Mouse (Mus musculus) midbrain, embryonic 12.5 days (tissue): ENCODE measurements at regions not wholly inside any gene's neighbourhood (a gene's known extent, or its start where the extent isn't known, plus 50 kb on each side); places are given as distances from the start of the nearest gene placed in this dataset.

Source experiments
- ATAC-seq: fragments of 200-750 bp; cut with Nextera tagmentation; 2 replicates; pipeline ENCODE4 v1.8.0; 2017; ENCODE audit warnings: low read depth, moderate TSS enrichment, moderate library complexity; ENCODE audit not compliant: low FRiP score
- H3K27ac ChIP-seq: fragments of 300-500 bp; sonication (generic); replicated peaks from 2 replicates; pipeline ENCODE4 v1.5.1; 2016; ENCODE audit warnings: mild to moderate bottlenecking
- H3K27me3 ChIP-seq: fragments of 300-500 bp; sonication (generic); 2 replicates; pipeline ENCODE4 v1.6.1; 2016; ENCODE audit warnings: mild to moderate bottlenecking
- H3K36me3 ChIP-seq: fragments of 300-500 bp; sonication (generic); 2 replicates; pipeline ENCODE4 v1.6.1; 2016
- H3K4me1 ChIP-seq: fragments of 300-500 bp; sonication (generic); 2 replicates; pipeline ENCODE4 v1.6.1; 2016
- H3K4me2 ChIP-seq: fragments of 300-500 bp; sonication (generic); replicated peaks from 2 replicates; pipeline ENCODE4 v1.6.1; 2016; ENCODE audit warnings: mild to moderate bottlenecking, moderate library complexity
- H3K4me3 ChIP-seq: fragments of 300-500 bp; sonication (generic); 2 replicates; pipeline ENCODE4 v1.5.1; 2016; ENCODE audit warnings: mild to moderate bottlenecking
- H3K9ac ChIP-seq: fragments of 300-500 bp; sonication (generic); replicated peaks from 2 replicates; pipeline ENCODE4 v1.6.1; 2016; ENCODE audit warnings: mild to moderate bottlenecking, moderate library complexity
- H3K9me3 ChIP-seq: fragments of 300-500 bp; sonication (generic); 2 replicates; pipeline ENCODE4 v1.6.1; 2016; ENCODE audit warnings: mild to moderate bottlenecking
- WGBS: fragments of 180-500 bp; shearing (Covaris S2); methylation state at CpG from one replicate; pipeline ENCODE4 v1.1.7; 2016; 5-methylcytosine and 5-hydroxymethylcytosine counted together

DNA sequence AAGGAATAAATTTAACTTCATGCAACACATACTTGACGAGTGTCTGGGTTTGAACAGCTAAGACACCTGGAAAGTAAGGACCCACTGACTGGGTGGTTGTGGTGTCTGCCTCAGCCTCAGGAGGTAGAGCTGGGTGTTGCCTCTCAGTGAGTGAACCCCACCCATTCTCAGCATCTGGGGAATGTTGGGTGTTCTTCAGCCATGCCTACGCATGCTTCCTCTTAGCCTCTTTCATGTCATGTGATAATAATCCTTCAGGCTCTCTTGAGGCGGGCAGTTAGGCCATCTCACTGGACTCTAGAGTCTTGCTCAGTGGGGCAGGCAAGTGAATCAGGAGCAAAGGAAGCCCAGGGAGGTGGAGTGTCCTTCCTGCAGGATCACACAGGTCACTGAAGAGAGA is 143.4 kb upstream of the Slc38a2 start:
- Histone ChIP-seq H3K27ac (no peak overlapping the region), H3K27me3 (no peaks in the 10 kb centered on the region), H3K9ac (no peak overlapping the region), H3K36me3 (no peaks in the 10 kb centered on the region), H3K9me3 (no peaks in the 10 kb centered on the region), H3K4me2 (no peak overlapping the region), H3K4me3 (no peak overlapping the region), H3K4me1 (no peaks in the 10 kb centered on the region)
- 88% methylated on average over 3 of the region's 3 CpGs for WGBS
- no peak for ATAC-seq

DNA sequence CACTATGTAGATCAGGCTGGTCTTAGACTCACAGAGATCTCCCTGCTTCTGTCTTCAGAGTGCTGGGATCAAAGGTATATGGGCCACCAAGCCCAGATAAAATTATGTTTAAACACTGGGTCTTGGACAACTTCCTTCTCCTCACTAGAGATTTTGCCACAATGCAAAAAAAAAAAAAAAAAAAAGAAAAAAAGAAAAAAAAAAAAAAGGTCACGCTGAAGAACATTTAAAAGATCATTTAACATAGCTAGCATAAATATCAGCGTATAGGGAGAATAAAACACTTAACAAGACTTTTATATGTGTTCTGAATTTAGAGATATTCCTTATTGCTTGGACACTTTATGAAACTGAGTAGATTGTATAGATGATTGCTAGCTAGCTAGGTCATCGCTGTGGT is 137.1 kb upstream of the Slc38a2 start:
- H3K4me1 ChIP-seq, result no peaks in the 10 kb centered on the region
- 98% methylated on average over 3 of the region's 3 CpGs for WGBS
- H3K9me3 ChIP-seq, result no peaks in the 10 kb centered on the region
- no peak overlapping the region for H3K4me2 ChIP-seq
- no peak overlapping the region for H3K4me3 ChIP-seq
- no peaks in the 10 kb centered on the region for H3K36me3 ChIP-seq
- no peak overlapping the region for H3K9ac ChIP-seq
- no peak overlapping the region for H3K27ac ChIP-seq
- ATAC-seq, result no peak
- H3K27me3 ChIP-seq, result no peaks in the 10 kb centered on the region

DNA sequence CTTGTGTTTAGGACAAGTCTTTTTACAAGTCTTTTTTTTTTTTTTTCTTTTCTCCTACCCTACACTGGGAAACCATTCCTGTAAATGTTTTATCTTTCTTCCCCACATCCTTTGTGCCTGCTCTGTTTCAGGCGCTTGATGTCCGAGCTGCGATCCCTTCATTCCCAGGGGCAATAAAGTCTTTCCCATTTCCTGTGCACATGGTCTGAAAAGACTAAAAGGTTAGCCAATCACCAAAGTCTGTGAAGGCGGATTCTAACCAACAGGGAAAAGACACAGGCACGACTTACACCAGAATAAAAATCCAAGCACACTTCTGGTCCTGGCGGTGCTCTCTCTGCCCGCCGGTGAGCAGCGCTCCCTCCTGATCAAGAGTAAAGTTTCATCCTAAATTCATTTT is 135.3 kb upstream of the Slc38a2 start:
- H3K9me3 ChIP-seq, result no peaks in the 10 kb centered on the region
- H3K4me3 ChIP-seq, result no peak overlapping the region
- H3K4me2 ChIP-seq, result no peak overlapping the region
- no peak overlapping the region for H3K9ac ChIP-seq
- no peaks in the 10 kb centered on the region for H3K4me1 ChIP-seq
- no peaks in the 10 kb centered on the region for H3K36me3 ChIP-seq
- no peak for ATAC-seq
- WGBS, result 81% methylated on average over 9 of the region's 9 CpGs
- H3K27ac ChIP-seq, result no peak overlapping the region
- no peaks in the 10 kb centered on the region for H3K27me3 ChIP-seq

DNA sequence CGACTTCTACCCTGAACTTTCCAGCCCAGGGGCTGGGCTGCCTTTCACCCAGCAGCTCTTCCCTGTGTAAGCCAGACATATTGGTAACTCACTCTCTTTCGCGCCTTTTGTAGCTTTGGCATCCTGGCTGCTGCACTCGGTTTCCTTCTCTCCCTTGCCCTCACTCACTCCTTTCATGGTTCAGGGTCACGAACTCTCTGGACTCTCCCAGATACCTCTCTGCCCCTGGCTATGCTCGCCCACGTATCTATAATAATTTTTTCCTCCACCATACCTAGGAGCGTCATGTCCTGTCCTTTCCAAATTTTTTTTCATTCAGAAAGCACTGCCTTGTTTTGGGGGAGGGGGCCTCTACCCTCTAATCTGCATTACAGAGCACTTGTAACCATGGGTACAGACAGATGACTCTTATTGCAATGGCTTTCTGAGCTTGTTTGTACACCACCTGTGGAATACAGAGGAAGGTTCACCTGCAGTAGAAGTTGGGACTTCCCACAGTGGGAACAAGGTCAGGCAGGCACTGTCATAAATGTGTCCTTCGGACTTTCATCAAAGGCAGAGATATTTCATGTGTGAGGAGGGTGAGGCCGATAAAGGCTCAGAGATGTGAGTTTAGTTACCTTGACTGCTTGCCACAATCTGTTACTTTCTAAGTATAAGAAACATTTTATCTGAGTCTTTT is 134.8 kb upstream of the Slc38a2 start:
- Histone ChIP-seq H3K4me3 (no peak overlapping the region), H3K4me1 (no peaks in the 10 kb centered on the region), H3K27me3 (no peaks in the 10 kb centered on the region), H3K27ac (no peak overlapping the region), H3K9ac (no peak overlapping the region), H3K9me3 (no peaks in the 10 kb centered on the region), H3K36me3 (no peaks in the 10 kb centered on the region), H3K4me2 (no peak overlapping the region)
- 85% methylated on average over 10 of the region's 10 CpGs for WGBS
- no peak for ATAC-seq

DNA sequence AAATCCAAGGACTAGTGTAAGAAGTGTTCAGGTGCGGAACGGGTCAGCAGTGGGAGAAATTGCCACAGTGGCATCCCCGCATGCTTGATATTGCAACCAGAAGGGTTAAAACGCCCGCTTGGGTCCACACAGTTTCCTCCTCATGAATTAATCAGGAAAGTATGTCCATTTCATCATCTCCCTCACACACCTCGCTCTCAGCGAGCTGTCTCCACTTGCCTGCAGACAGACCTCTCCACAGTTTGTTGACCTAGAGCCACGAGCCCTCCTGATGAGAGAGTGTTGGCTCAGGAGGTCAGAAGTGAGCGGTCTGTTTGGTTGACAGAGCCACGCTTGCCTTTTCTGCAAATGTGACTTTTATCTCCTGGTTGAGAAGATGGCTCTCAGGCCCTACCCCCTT is 132.9 kb upstream of the Slc38a2 start:
- Histone ChIP-seq H3K4me1 (no peaks in the 10 kb centered on the region), H3K36me3 (no peaks in the 10 kb centered on the region), H3K9ac (no peak overlapping the region), H3K4me2 (no peak overlapping the region), H3K9me3 (no peaks in the 10 kb centered on the region), H3K4me3 (no peak overlapping the region), H3K27ac (no peak overlapping the region), H3K27me3 (no peaks in the 10 kb centered on the region)
- WGBS, result 83% methylated on average over 10 of the region's 10 CpGs
- ATAC-seq, result no peak

DNA sequence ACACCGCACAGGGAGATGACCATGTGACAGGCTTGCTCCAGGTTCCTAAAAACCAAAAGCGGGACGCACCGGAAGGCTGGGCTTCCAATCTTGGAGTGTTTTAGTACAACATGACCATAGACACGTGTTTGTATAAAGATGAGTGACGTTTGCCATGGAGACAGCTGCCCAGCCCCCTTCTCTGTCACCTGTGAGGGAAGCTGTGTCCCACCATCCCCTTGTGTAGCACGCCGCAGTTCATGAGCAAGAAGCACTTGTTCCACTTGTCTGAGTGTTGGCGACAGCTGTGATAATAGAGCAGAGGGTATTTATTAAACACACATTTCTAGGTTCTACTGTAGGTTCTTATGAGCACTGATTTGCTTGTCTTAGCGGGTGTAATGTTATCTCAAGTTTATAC is 131.7 kb upstream of the Slc38a2 start:
- Histone ChIP-seq H3K36me3 (no peaks in the 10 kb centered on the region), H3K4me1 (no peaks in the 10 kb centered on the region), H3K9ac (no peak overlapping the region), H3K27me3 (no peaks in the 10 kb centered on the region), H3K9me3 (no peaks in the 10 kb centered on the region), H3K4me3 (no peak overlapping the region), H3K4me2 (no peak overlapping the region), H3K27ac (no peak overlapping the region)
- ATAC-seq, result no peak
- 91% methylated on average over 10 of the region's 10 CpGs for WGBS

DNA sequence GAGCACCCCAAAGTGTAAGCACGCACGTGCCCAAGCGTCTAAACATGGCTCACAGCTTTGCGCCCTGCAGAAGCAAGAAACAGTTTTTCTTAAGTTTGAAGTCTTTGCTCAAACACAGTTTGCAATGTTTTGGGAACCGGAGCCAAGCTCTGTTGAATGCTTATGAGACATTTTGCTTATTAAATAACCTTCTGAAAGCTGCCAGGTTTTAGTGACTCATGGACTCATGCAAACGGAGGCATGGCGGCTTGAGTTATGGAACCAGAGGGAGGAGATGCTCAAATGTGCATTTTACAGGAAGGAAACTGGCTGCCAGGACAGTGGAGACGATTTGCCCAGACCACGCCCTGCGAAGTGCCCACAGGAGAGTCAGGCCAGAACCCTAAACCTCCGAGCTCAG is 131.0 kb upstream of the Slc38a2 start:
- Histone ChIP-seq H3K9ac (no peak overlapping the region), H3K9me3 (no peaks in the 10 kb centered on the region), H3K36me3 (no peaks in the 10 kb centered on the region), H3K27ac (no peak overlapping the region), H3K4me1 (no peaks in the 10 kb centered on the region), H3K27me3 (no peaks in the 10 kb centered on the region), H3K4me3 (no peak overlapping the region), H3K4me2 (no peak overlapping the region)
- ATAC-seq, result no peak
- 95% methylated on average over 11 of the region's 11 CpGs for WGBS

DNA sequence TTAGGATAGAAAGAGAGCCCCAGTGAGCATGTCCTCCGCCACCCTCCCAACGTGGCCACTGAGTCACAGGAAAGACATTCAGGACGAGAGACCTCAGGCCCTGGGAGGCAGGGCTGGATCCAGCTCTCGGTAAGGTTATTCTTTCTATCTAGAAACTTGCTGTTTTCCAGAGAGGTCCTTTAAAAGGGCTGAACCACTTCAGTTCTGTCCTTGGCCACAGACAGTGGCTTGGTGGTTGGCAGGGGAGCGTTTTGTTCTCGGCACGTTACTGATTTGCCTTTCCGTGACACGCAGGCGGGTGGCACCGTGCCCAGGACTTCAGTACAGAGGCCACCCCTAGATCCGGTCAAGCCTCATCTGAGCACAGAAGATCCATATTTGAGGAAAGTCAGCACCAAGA is 130.4 kb upstream of the Slc38a2 start:
- Histone ChIP-seq H3K9ac (no peak overlapping the region), H3K4me3 (no peak overlapping the region), H3K4me2 (no peak overlapping the region), H3K36me3 (no peaks in the 10 kb centered on the region), H3K4me1 (no peaks in the 10 kb centered on the region), H3K9me3 (no peaks in the 10 kb centered on the region), H3K27me3 (no peaks in the 10 kb centered on the region), H3K27ac (no peak overlapping the region)
- ATAC-seq, result no peak
- WGBS, result 90% methylated on average over 12 of the region's 12 CpGs

DNA sequence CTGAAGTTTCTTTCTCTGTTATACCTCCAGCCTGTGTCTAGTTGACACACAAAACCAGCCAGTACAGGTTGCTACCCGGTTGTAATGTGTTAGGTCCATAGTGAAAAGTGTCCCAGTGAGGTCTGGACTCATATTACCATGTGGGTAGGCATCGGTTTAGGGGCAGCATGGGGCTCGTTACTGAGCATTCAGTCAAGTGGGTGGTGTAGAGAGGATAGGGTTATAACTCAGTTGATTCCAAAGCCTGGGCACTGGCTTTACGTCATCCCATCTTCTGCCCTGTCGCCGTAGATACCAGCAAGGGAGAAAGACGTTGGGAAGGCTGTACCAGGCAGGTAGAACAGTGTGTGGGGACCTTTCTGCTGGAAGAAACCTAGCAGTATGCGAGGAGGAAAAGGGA is 129.2 kb upstream of the Slc38a2 start:
- H3K4me1 ChIP-seq, result no peaks in the 10 kb centered on the region
- ATAC-seq, result no peak
- H3K36me3 ChIP-seq, result no peaks in the 10 kb centered on the region
- no peaks in the 10 kb centered on the region for H3K9me3 ChIP-seq
- no peaks in the 10 kb centered on the region for H3K27me3 ChIP-seq
- H3K4me3 ChIP-seq, result no peak overlapping the region
- H3K9ac ChIP-seq, result no peak overlapping the region
- H3K27ac ChIP-seq, result no peak overlapping the region
- no peak overlapping the region for H3K4me2 ChIP-seq
- 93% methylated on average over 8 of the region's 8 CpGs for WGBS

DNA sequence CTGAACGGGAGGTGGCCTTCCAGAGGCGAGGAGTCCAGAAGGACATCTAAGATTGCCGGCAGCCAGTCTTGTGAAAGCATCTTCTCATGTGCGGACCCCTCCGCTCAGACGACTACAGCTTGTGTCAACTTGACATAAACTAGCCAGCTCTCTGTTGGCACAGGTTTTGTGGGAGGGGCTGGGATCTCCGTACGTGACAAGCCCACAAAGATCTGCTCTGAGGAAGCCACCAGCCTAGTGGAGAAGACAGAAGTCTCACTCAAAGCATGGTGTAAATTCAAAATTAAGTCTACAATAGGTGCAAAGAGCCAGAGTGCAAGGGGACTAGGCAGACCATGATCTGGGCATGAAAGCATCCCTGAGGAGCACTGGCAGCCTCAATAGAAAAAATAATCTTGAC is 128.4 kb upstream of the Slc38a2 start:
- H3K36me3 ChIP-seq, result no peaks in the 10 kb centered on the region
- H3K4me2 ChIP-seq, result no peak overlapping the region
- no peaks in the 10 kb centered on the region for H3K27me3 ChIP-seq
- WGBS, result 92% methylated on average over 8 of the region's 8 CpGs
- no peaks in the 10 kb centered on the region for H3K4me1 ChIP-seq
- no peak overlapping the region for H3K4me3 ChIP-seq
- H3K9ac ChIP-seq, result no peak overlapping the region
- H3K9me3 ChIP-seq, result no peaks in the 10 kb centered on the region
- H3K27ac ChIP-seq, result no peak overlapping the region
- ATAC-seq, result no peak

DNA sequence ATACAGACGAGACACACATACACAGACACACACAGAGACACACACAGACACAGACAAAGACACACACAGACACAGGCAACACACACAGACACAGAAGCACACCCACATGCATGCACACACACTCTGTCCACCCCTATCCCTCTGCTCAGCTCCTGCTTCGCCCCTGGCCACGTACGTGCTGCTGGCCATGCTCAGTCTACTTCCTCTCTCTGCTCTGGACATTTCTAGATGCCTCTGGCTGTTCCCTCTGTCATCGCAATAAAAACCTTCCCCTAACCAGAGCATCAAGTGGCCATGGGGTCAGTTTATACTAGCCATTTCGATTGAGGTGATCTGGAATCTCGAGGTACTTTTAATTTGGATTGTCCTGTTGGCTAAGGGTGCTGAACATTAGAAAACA is 118.9 kb upstream of the Slc38a2 start:
- no peak overlapping the region for H3K27ac ChIP-seq
- H3K27me3 ChIP-seq, result no peaks in the 10 kb centered on the region
- H3K4me2 ChIP-seq, result no peak overlapping the region
- H3K4me1 ChIP-seq, result no peaks in the 10 kb centered on the region
- no peak overlapping the region for H3K4me3 ChIP-seq
- H3K9me3 ChIP-seq, result no peaks in the 10 kb centered on the region
- H3K36me3 ChIP-seq, result no peaks in the 10 kb centered on the region
- 80% methylated on average over 7 of the region's 7 CpGs for WGBS
- ATAC-seq, result no peak
- no peak overlapping the region for H3K9ac ChIP-seq

DNA sequence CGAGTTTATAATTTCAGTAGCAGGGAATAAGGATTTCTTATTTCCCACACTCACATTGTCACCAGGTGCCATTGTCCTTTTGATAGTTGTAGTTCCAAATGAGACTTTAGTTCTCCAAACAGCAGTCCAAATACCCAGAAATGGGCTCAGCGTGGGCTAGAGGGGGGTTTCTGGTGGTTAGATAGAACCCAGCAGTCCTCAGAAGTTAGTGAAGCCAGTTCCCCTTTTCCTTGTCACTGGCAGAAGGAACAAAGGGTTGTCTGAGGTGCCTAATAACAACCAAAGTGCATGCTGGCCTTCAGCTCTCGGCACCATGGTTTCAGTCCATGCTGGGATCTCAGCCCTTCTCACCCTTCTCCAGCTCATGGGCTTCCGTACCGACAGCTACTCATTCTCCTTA is 118.1 kb upstream of the Slc38a2 start:
- Histone ChIP-seq H3K27me3 (no peaks in the 10 kb centered on the region), H3K4me2 (no peak overlapping the region), H3K9me3 (peaks cover 5% of the 10 kb centered on the region; the same call in 1 of the 2 replicates), H3K36me3 (no peaks in the 10 kb centered on the region), H3K4me3 (no peak overlapping the region), H3K27ac (no peak overlapping the region), H3K9ac (no peak overlapping the region), H3K4me1 (no peaks in the 10 kb centered on the region)
- 84% methylated on average over 5 of the region's 5 CpGs for WGBS
- no peak for ATAC-seq

DNA sequence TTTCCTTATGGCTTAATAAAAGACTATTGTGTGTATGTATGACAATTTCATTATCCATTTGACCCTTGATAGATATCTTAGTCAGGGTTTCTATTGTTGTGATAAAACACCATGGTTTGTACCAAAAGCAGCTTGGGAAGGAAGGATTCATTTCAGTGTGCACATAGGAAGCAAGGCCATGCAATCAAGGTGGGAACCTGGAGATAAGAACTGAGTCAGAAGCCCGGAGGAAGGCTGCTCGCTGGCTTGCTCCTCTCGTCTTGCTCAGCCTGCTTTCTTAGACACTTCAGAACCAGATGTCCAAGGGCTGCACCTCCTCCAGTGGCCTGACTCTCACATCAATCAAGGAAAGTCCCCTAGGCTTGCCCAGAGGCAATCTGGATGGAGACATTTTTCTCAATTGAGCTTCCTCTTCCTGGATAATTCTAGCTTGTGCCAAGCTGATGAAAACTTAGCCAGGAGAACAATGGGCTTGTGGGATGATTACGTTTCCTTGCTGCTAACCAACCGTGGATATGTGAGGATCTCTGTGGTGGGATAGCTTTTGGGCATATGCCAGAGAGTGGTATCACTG is 117.6 kb upstream of the Slc38a2 start:
- no peaks in the 10 kb centered on the region for H3K4me1 ChIP-seq
- H3K27me3 ChIP-seq, result no peaks in the 10 kb centered on the region
- no peak overlapping the region for H3K27ac ChIP-seq
- no peak overlapping the region for H3K4me3 ChIP-seq
- ATAC-seq, result no peak
- H3K36me3 ChIP-seq, result no peaks in the 10 kb centered on the region
- H3K9me3 ChIP-seq, result peaks cover 9% of the 10 kb centered on the region; the same call in 1 of the 2 replicates
- 91% methylated on average over 5 of the region's 5 CpGs for WGBS
- no peak overlapping the region for H3K4me2 ChIP-seq
- H3K9ac ChIP-seq, result no peak overlapping the region
